Mouse (Mus musculus) forebrain, embryonic 13.5 days (tissue): ENCODE measurements at regions not wholly inside any gene's neighbourhood (a gene's known extent, or its start where the extent isn't known, plus 50 kb on each side); places are given as distances from the start of the nearest gene placed in this dataset.

ENCODE experiments used
- ATAC-seq: fragments of 200-750 bp; cut with Nextera tagmentation; 2 replicates; pipeline ENCODE4 v1.8.0; 2017
- H3K27ac ChIP-seq: fragments of 300-500 bp; sonication (generic); 2 replicates; pipeline ENCODE4 v1.5.1; 2015; ENCODE audit warnings: inconsistent platforms, mild to moderate bottlenecking, moderate library complexity
- H3K27me3 ChIP-seq: fragments of 300-500 bp; sonication (generic); 2 replicates; pipeline ENCODE4 v1.6.1; 2015; ENCODE audit warnings: mild to moderate bottlenecking, inconsistent platforms
- H3K36me3 ChIP-seq: fragments of 300-500 bp; sonication (generic); 2 replicates; pipeline ENCODE4 v1.6.1; 2015; ENCODE audit warnings: mild to moderate bottlenecking, inconsistent platforms; ENCODE audit not compliant: poor library complexity, severe bottlenecking
- H3K4me1 ChIP-seq: fragments of 300-500 bp; sonication (generic); 2 replicates; pipeline ENCODE4 v1.6.1; 2015; ENCODE audit warnings: inconsistent platforms
- H3K4me2 ChIP-seq: fragments of 300-500 bp; sonication (generic); 2 replicates; pipeline ENCODE4 v1.6.1; 2015; ENCODE audit warnings: inconsistent platforms, mild to moderate bottlenecking, moderate library complexity
- H3K4me3 ChIP-seq: fragments of 300-500 bp; sonication (generic); 2 replicates; pipeline ENCODE4 v1.5.1; 2015; ENCODE audit warnings: mild to moderate bottlenecking, inconsistent platforms
- H3K9ac ChIP-seq: fragments of 300-500 bp; sonication (generic); 2 replicates; pipeline ENCODE4 v1.6.1; 2015; ENCODE audit warnings: mild to moderate bottlenecking, inconsistent platforms
- H3K9me3 ChIP-seq: fragments of 300-500 bp; sonication (generic); replicated peaks from 2 replicates; pipeline ENCODE4 v1.6.1; 2016; ENCODE audit warnings: inconsistent platforms
- WGBS: fragments of 180-500 bp; shearing (Covaris S2); methylation state at CpG from one replicate; pipeline ENCODE4 v1.1.7; 2015; 5-methylcytosine and 5-hydroxymethylcytosine counted together

- WGBS, result 93% methylated on average over 5 of the region's 5 CpGs
- no peaks in the 10 kb centered on the region for H3K4me1 ChIP-seq
- no peak overlapping the region for H3K4me2 ChIP-seq
- no peak overlapping the region for H3K9ac ChIP-seq
- no peaks in the 10 kb centered on the region for H3K9me3 ChIP-seq
- no peaks in the 10 kb centered on the region for H3K36me3 ChIP-seq
- H3K27ac ChIP-seq, result no peak overlapping the region
- H3K4me3 ChIP-seq, result no peak overlapping the region
- ATAC-seq, result no peak
- no peaks in the 10 kb centered on the region for H3K27me3 ChIP-seq
These were observed 72.9 kb upstream of the Spred1 start for GRCm38 (mm10) chr2:117048290-117048730.

- no peak for ATAC-seq
- WGBS, result 75% methylated on average over 2 of the region's 2 CpGs
These were observed 71.1 kb upstream of the Spred1 start for GRCm38 (mm10) chr2:117050061-117050460.

GRCm38 (mm10) chr2:117064126-117064525, 57.0 kb upstream of the Spred1 start:
- Histone ChIP-seq H3K4me3 (no peak overlapping the region), H3K27ac (no peak overlapping the region), H3K27me3 (no peaks in the 10 kb centered on the region), H3K36me3 (no peaks in the 10 kb centered on the region), H3K9me3 (no peaks in the 10 kb centered on the region), H3K4me2 (no peak overlapping the region), H3K4me1 (no peaks in the 10 kb centered on the region), H3K9ac (no peak overlapping the region)
- WGBS, result 85% methylated on average over 2 of the region's 2 CpGs
- ATAC-seq, result no peak

More at GRCm38 (mm10) chr2:117050061-117050460, 71.1 kb upstream of the Spred1 start:
- H3K36me3 ChIP-seq, result no peaks in the 10 kb centered on the region
- H3K4me2 ChIP-seq, result no peak overlapping the region
- no peaks in the 10 kb centered on the region for H3K4me1 ChIP-seq
- H3K27me3 ChIP-seq, result no peaks in the 10 kb centered on the region
- H3K27ac ChIP-seq, result no peak overlapping the region
- no peak overlapping the region for H3K4me3 ChIP-seq
- H3K9me3 ChIP-seq, result no peaks in the 10 kb centered on the region
- H3K9ac ChIP-seq, result no peak overlapping the region

- Histone ChIP-seq H3K4me2 (no peak overlapping the region), H3K9me3 (no peaks in the 10 kb centered on the region), H3K36me3 (no peaks in the 10 kb centered on the region), H3K4me3 (no peak overlapping the region), H3K27ac (no peak overlapping the region), H3K27me3 (no peaks in the 10 kb centered on the region), H3K9ac (no peak overlapping the region), H3K4me1 (no peaks in the 10 kb centered on the region)
- whole genome bisulfite sequencing, result 85% methylated on average over 6 of the region's 6 CpGs
- no peak for ATAC-seq
These were observed 50.8 kb upstream of the Spred1 start for GRCm38 (mm10) chr2:117070348-117070747.

- Histone ChIP-seq H3K9ac (no peak overlapping the region), H3K27ac (no peak overlapping the region), H3K4me3 (no peak overlapping the region), H3K4me1 (no peaks in the 10 kb centered on the region), H3K4me2 (no peak overlapping the region), H3K27me3 (no peaks in the 10 kb centered on the region), H3K36me3 (no peaks in the 10 kb centered on the region), H3K9me3 (no peaks in the 10 kb centered on the region)
- no peak for ATAC-seq
These were observed 50.1 kb upstream of the Spred1 start for GRCm38 (mm10) chr2:117071098-117071497.
